Mouse (Mus musculus) MN1 (cell line): ENCODE data around the gene Ly6g5b.
"Not testable (repeated sequence)": the region's sequence is repeated elsewhere in the genome, so short reads cannot be mapped to it uniquely, and the experiment has no call there.

Experiments
- DNase-seq: peaks from one replicate; pipeline ENCODE4 v3.0.0-alpha.2; 2016; ENCODE audit warnings: low spot score

The Ly6g5b gene

DNA sequence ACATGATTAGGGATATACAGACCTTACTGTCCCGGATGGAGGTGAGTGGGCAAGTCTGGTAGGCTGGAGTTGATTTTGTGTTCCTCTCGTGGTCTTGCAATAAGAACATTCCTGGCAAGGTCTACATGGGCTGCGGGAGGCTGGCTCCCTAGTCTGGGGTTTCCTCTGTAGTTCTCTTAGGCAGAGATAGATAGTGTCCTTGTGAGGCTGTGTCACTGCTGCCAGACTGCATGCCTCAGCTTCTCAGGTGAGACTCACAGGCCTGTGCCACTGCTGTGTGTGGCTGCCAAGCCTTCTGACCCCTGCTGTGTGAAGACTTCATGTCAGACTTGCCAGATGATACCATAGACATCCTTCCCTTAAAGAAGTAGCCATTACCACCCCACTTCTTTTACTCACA is 24.0 kb upstream of the Ly6g5b start:
- no peak for DNase-seq

DNA sequence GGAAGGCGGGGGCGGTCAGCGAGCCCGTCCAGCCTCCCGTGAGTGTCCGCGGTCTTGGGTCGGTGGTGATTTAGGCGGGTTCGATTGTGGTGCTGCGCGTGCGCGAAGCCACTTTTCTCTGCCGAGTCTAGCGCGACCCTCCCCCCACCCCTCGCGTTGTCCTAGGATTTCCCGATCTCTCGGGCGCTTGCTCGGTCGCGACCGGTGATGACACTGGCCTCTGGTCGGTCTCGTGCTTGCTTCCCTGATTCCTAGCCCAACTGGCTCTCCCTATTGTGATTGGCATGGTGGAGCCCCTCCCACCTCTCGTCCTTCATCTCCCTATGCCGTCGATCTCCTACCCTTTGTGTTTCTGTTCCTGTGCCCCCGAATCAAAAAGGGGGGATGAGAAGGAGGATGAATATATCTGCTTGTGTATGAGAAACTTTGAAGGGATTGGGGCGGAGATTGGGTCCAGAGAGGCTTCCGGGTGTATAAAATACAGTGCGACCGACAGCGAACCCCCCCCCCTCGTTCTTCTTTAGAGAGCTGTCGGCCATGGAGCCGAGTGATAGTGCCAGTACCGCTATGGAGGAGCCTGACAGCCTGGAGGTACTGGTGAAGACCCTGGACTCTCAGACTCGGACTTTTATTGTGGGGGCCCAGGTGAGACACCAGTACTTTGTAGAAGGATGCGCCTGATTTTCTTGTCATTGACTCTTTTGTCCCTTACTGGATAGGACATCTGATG is 20.5 kb upstream of the Ly6g5b start:
- DNase-seq, result peak; percentile 92

- DNase-seq, result peak; percentile 96
Measured at GRCm38 (mm10) chr17:35134801-35135590, 19.8 kb upstream of the Ly6g5b start, which contains the start of gene Bag6. TSS of gene Bag6 (plus strand) at chr17:35135178.

DNA sequence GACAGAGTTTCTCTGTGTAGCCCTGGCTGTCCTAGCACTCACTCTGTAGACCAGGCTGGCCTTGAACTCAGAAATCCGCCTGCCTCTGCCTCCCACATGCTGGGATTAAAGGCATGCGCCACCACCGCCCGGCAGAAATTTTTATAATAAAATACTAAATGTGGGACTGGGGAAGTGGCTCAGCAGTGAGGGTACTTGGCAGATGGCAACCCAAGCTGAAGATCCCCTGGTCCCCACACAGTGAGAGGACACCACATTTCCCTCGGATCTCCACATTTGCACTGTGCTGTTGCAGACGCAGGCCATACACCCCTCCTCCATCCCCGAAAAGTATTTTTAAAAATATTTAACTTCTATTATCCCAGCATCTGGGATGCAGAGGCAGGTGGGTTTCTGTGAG is 18.3 kb upstream of the Ly6g5b start:
- no peak for DNase-seq

- no peak for DNase-seq
Measured at GRCm38 (mm10) chr17:35132174-35132560, 16.9 kb upstream of the Ly6g5b start.

DNA sequence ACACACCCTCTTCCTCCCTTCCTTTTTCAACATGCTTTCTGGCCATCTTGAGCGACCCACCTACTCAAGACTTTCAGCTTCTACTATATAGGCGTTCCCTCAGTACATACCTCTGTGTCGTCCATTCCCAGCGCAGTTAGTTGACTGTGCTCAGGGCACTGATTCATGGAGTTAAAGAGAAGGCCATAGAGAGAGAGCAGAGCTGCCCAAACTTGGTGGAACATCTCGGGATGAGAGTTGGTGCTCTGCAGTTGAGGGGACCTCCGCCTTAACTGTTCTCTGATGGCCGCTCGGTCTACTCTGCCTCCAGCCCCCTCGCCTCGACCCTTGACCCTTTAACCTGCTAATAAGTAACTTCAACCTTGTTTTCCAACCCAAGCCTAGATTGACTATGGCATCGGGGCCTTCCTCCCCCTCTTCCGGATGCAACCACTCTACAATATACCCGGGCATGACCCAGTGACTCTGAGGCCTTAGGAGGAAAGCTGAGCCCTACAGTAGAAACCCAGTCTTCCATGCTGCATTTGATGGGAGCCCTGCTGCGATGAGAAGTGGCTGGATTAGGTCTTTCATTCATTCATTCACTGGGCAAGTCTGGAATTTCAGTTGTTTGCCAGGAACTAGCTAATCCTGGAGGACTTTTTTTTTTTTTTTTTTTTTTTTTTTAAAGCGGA is 16.4 kb upstream of the Ly6g5b start, which contains the start of gene Apom:
Gene Apom (minus strand): TSS at position 551 of the 674 bp plus-strand sequence.
- no peak for DNase-seq

- DNase-seq, result no peak
Measured at GRCm38 (mm10) chr17:35131038-35131437, 15.8 kb upstream of the Ly6g5b start.

- DNase-seq, result no peak
Measured at GRCm38 (mm10) chr17:35128996-35129395, 13.8 kb upstream of the Ly6g5b start.

- no peak for DNase-seq
Measured at GRCm38 (mm10) chr17:35127017-35127416, 11.8 kb upstream of the Ly6g5b start.

- peak; percentile 72 for DNase-seq
Measured at GRCm38 (mm10) chr17:35126206-35126611, 11.0 kb upstream of the Ly6g5b start, which contains the start of gene D17H6S53E. TSS of gene D17H6S53E (plus strand) at chr17:35126373.

- DNase-seq, result no peak
Measured at GRCm38 (mm10) chr17:35125578-35125977, 10.3 kb upstream of the Ly6g5b start.

DNA sequence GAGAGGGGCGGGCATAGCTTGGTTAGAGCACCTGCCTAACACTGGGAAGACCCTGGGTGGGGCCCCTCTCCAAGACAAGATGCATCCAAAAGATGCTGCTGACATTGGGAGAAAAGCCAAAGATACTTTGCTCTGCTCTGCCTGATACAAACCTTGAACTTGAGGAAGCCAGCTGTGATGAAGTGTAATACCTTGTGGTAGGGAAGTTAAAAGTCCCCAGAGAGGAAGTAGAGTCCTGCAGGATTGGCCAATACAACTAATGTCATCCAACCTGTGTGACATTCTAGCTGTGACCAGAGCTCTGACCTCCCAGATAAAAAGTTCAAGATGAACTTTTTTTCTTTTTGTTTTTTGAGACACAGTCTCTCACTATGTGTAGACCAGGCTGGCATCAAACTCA is 9.9 kb upstream of the Ly6g5b start:
- no peak for DNase-seq

- not testable (repeated sequence) for DNase-seq
Measured at GRCm38 (mm10) chr17:35124261-35124896, 9.2 kb upstream of the Ly6g5b start.

- DNase-seq, result not testable (repeated sequence)
Measured at GRCm38 (mm10) chr17:35123287-35123686, 8.1 kb upstream of the Ly6g5b start.

GRCm38 (mm10) chr17:35121871-35122303 is 6.7 kb upstream of the Ly6g5b start, which contains the start of gene Csnk2b:
TSS of gene Csnk2b (minus strand) at chr17:35122053.
- DNase-seq, result peak; percentile 91

DNA sequence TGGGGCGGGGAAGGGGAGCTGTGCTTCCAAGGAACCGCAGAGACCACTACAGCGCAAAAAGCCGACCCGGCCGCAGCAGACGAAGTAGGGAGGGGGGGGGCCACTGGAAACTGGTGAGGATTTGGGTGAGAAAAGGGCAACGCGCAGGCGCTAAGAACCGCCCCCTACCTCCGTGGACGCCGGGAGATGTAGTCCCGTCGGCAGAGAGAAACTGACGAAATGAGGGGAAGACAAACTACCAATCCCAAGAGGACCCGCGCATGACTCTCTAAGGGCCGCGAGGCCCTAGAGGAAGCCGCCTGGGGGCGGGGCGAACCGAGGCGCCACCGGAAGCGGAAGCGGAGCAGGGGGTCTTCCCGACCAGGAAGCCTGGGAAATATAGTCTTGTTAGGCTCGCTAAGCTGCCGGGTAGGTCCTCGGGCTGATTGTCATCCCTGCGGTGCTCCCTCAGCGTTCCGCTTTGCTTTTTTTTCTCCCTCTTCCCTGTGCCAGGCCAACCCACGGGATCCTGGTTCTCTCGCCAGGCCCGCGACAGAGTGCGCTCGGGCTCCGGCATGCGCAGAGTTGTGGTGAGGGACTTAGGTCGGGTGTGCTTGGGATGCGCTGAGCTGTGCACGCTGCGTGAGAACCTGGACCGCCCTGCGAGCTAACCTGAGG is 6.0 kb upstream of the Ly6g5b start, which contains the start of gene Gpank1:
Gene Gpank1 (plus strand): TSS at position 313 of the 657 bp plus-strand sequence.
- DNase-seq, result peak; percentile 99

DNA sequence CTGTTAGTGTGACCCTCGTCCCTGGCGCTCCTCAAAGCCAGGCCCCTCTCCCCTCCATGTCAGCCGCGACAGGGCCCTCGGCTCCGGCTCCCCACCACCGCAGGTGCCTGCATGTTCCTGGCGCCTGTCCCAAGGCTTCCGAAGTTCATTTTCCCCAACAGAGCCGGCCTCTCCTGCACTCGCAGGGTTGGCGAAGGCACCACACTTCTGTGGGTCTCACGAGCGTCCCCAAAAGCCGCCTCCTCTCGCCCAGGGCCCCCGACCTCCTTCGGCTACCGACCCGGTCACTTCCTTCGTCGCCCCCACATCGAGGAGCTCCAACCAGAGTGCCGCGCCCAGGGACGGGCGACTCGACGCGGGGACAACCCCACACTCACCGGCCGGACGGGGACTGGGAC is 5.5 kb upstream of the Ly6g5b start:
- no peak for DNase-seq

- DNase-seq, result no peak
Measured at GRCm38 (mm10) chr17:35111774-35112173, 3.5 kb downstream of the Ly6g5b start.

DNA sequence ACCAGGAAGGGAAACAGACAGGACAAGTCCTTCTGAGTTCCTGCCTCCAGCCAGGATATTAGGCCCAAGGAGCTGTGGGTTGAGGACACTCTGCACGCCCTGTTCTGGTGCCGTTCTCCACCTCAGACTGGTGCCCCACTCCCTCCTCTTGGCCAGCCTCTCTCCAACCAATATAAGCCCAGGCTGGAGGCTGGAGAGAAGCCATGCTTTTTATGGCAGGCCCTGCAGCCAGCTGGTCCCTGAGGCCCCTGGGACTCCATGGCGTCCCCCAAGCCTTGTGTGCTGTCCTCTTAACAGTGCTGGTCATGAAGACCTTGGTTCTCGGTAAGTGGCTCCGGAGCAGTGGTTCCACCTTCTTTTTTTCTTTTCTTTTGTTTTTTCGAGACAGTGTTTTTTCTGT is 7.1 kb downstream of the Ly6g5b start, which contains the start of gene Ly6g5c:
Gene Ly6g5c (plus strand): TSS at position 183 of the 400 bp plus-strand sequence.
- no peak for DNase-seq

DNA sequence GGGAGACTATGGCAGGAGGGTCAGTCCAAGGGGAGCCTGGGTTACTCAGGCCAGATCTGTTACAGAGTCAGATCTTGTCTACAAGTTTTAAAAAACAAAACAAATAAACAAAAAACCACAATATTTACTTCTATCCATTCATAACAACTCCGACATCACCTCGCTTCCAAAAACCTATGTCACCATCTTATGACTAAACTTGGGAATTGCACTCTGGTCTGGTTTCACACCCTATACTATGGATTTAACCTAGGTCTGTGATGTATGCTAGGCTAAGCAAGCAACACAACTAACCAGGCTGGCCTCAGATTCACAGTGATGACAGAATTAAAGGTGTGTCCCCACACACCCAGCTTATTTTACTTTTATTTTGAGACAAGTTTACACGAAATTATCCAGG is 8.7 kb downstream of the Ly6g5b start:
- no peak for DNase-seq

DNA sequence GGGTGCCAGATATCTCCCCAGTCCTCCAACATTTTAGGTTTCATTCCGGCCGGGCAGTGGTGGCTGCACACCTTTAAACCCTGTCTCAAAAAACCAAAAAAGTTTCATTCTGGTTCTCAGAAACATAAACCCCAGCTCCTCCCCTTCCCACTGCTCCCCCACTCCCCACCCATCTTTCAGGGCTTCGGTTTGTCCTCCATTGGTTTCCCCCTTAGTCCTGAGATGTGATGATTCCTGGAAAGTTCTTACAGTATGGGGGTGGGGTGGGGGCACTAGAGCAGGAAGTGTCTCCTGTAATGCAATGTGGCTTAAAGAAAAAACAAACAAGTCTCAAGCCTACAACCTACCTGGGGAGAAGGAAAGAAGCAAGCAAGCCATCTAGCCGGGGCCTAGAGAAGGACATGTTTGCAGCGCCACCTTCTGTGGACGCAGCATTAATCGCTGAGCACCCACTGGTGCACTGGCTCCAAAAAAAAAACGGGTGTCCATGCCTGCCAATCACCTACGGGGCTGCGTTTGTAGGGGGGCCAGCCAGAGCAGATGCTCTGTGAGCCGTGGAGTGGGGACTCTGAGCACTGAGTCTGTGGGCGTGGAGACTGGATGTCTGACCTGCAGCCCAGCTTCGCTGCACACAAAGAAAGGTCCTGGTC is 9.4 kb downstream of the Ly6g5b start:
- DNase-seq, result no peak
